Mouse (Mus musculus) left cerebral cortex, adult 9 months (tissue): ENCODE measurements at regions not wholly inside any gene's neighbourhood (a gene's known extent, or its start where the extent isn't known, plus 50 kb on each side); places are given as distances from the start of the nearest gene placed in this dataset.

ENCODE experiments used
- DNase-seq, 2 experiments: peaks; one replicate each; pipeline ENCODE4 v3.0.0; 2022; ENCODE audit warnings: low spot score in 2 of 2

DNA sequence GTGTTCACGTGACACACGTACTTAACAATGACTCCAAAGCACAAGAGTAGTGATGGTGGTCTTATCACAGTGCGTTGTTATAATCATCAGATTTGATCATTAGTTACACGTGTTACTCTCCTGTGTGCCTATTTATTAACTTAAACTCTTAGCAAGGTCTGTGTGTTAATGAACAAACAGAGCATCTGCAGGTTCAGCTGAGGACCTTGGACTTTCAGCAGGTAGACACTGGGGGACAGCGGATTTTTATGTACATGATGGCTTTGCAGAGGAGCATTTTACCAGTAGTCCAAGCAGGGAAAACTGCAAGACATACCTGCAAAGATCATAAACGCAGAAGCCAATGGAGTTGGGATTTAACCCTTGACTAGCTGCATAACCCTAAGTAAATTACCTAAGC, 211.7 kb upstream of the Ntm start:
- no peak for DNase-seq

GRCm38 (mm10) chr9:30175376-30175775, 212.4 kb upstream of the Ntm start:
- DNase-seq = no peak

GRCm38 (mm10) chr9:30183409-30183808, 220.5 kb upstream of the Ntm start:
- DNase-seq = no peak

- no peak for DNase-seq
These were observed 222.2 kb upstream of the Ntm start for GRCm38 (mm10) chr9:30184996-30185763.

DNA sequence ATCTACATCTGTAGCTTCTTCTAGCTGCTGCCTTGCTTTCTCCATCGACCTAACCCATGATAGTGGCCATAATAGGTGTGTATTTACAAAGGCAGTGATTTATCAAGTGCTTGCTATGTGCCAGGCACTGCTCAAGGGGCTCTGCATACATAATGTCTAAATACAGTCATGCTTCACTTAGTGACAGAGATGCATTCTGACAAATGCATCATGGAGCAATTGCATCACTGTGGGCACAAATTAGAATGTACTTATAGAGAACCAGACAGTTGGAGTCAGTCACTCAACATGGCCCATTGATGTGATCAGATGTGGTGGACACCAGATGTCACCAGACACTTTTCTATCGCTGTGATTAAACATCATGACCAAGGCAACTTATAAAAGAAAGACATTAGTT, 223.3 kb upstream of the Ntm start:
- DNase-seq = no peak

- DNase-seq = no peak
These were observed 227.1 kb upstream of the Ntm start for GRCm38 (mm10) chr9:30190078-30190477.

DNA sequence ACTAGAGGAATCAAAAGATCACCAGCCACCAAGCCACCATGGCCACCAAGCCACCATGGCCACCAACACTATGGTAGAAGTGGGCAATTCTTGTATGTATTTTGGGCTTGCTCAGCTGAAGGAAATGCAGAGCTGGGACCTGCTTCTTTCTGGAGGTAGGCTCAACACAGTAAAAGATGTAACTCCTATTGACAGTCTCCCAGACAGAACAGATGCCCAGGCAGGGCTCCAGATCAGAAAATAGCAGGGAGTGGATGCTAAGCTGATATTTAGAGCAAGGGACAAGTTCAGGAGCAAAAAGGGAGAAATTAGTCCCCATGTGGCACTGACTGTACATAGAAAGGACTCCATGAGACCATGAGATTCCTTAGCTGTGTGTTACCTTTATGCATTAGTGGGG, 228.2 kb upstream of the Ntm start:
- peak in 1 of 2 experiments; percentile 67 for DNase-seq

GRCm38 (mm10) chr9:30191902-30192301, 229.0 kb upstream of the Ntm start:
- peak in 1 of 2 experiments; percentile 28 for DNase-seq

- peak in 1 of 2 experiments; percentile 15 for DNase-seq
These were observed 231.9 kb upstream of the Ntm start for GRCm38 (mm10) chr9:30194866-30195265.

DNA sequence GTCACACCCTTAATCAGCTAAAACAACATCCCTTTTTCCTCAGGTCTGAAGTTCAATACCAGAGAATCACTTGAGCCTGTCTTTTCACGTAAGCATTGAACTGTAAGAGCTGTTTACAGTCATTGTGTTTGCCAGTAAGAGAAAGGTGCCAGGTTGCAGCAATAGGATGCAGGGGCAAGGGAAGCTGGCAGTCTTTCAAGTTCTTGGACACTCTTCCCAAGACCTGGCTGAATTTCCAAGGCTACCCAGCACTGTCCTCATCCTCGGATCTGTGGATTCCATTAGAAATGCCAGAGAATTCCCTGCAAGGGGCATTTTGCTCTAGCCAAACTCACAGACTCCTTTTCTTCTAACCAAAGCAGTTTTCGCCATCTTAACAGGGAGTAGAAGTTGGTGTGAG, 224.5 kb upstream of the Snx19 start:
- no peak for DNase-seq

DNA sequence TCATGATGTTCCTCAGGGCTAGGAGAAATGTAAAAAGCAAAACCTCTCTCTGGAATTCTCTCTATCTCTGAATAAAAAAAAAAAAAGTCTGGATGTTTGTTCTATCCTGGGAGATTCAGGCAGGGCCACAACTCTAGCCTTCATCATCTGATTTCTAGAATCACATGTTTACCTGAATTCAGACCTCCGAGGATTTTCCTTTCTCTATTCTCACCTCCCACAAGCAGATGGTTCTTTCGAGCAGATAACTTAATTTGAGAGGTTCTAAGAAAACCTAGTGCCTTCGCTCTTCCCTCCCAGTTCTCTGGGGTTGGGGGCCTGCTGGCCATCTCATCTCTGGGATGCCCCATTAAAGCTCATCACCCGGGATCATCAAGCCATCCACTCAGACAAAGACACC, 219.3 kb upstream of the Snx19 start:
- peak in 1 of 2 experiments; percentile 44 for DNase-seq

DNA sequence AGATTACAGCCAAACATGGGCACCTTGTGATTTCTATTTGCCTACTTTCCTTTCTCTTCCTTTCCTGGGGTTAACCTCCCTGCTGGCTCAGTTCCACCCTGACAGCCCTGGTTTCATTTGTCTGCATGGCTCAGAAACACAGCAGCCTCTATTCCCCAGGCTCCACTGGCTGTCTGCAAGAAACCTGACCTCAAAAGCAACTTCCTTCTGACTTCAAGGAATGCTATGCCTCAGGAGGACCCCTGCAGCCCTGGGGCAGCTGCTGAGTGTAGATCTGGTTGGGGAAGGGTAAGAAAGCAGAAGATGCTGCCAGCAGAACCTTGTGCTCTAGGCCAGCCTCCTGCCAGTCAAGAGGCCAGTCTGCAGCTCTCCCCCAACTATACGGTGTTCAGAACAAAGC, 217.1 kb upstream of the Snx19 start:
- no peak for DNase-seq

GRCm38 (mm10) chr9:30212471-30213075, 214.3 kb upstream of the Snx19 start:
- DNase-seq = peak; percentile 46 to 82

- peak; percentile 40 to 77 for DNase-seq
These were observed 192.3 kb upstream of the Snx19 start for GRCm38 (mm10) chr9:30234501-30235163.

DNA sequence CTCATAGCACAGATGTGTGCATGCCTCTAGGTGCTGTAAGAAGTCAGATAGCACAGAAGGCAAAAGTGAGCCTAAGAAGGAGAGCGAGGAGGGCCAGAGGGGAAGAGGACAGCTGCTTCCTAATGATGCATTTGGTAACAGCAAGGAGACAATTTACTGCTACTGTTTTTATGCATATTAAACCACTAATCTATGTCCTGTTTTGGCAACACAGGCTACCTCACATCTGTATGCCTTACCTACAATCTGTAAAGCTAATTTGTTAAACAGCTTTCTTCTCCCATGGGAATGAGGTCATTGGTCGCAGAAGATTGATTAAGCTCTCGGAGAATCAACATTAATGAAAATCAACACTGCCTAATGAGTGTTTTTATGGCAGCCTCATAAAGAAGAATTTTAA, 191.1 kb upstream of the Snx19 start:
- DNase-seq = no peak

DNA sequence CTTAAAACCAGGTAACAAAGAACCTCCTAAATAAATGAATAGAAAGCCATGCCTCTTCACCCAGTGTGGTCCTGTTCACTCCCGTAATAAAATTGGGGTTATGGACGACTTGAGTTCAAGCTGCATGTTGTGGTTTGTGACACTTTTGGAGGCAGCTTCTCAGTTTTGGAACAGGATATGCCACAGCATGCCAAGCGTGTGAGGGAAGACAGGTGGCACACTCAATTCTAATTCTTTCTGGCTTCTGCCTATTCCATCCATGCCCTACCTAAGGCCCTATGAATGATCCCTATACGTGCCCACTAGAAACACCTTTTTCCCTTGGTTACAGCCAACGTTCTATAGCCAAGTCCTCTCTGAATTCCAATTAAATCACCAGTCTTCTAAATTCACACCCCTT, 184.8 kb upstream of the Snx19 start:
- DNase-seq = no peak

DNA sequence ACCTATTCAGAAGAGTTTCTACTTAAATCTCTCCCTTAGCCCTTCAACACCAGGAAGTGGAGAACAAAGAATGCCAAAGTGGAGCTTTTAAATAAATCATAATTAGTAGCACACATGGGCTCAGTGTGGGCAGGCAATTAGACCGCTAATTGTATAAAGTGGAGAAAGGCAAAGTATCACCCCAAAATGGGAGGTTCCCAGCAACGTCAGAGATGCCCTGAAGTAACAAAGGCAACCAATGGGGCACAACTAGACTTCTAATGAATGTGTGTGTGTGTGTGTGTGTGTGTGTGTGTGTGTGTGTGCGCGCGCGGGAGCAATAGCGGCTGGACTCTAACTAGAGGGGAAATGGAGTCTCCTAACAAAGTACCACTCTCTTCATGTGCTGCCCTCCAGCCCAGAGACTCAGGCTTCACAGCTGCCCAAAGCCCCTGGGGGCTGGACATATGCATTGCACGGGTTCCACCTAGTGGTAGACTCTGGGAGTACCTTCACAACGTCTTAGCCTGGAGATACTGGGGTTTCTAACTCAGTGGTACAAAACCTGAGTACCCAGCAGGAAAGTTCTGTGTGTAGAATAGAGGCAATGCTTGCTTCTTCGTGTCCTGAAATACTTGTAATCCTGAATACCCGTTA, 162.3 kb upstream of the Snx19 start:
- DNase-seq = peak in 1 of 2 experiments; percentile 80

GRCm38 (mm10) chr9:30271081-30271480, 155.8 kb upstream of the Snx19 start:
- DNase-seq = no peak

DNA sequence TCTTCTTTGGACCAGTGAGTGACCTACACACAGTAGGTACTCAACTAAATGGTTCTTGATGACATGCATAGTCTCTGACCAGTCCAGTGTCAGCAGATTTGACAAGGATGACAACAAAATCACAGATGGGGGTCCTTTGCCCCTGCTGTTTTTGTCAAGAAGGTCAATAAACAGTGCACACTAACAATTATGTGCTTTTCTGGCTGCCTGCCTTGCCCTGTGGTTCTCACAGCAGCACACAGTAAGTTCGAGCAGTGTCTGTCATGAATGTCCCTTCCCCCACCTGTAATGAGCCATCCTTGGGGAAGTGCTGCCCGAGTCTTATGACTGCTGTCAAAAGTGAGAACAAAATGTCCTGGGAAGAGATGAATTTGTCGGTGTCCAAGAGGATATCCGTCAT, 153.1 kb upstream of the Snx19 start:
- no peak for DNase-seq

DNA sequence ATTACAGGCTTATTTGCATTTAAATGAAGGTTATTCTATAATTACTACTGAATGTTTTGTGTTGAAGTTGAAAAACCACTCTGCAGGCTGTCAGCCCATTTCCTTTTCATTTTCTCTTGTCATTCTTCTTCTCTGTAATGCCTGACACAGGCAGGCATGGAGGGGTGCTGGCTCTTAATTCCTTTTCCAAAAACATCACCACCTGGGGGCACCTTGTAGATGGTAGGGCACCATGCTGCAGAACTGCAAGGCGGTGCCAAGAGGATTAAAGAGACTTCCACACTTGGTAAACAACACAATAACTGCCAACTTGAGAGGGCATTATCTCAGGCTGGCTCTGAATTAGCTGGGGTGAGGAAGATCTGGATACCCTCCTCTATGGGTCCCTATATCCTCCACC, 148.7 kb upstream of the Snx19 start:
- DNase-seq = no peak

- DNase-seq = no peak
These were observed 143.7 kb upstream of the Snx19 start for GRCm38 (mm10) chr9:30283080-30283770.

GRCm38 (mm10) chr9:30283771-30284148, 143.1 kb upstream of the Snx19 start:
- peak in 1 of 2 experiments; percentile 22 for DNase-seq
